Mouse (Mus musculus) heart, postnatal 0 days (tissue): Measurements from ENCODE around the gene Fyttd1.

ENCODE experiments used
- CTCF ChIP-seq: IDR thresholded peaks from 2 replicates; pipeline ENCODE4 v1.5.1; 2016; ENCODE audit warnings: antibody characterized with exemption, control low read depth, low read depth
- EP300 ChIP-seq: IDR thresholded peaks from 2 replicates; pipeline ENCODE4 v1.6.1; 2016; ENCODE audit warnings: antibody characterized with exemption, low read depth

DNA sequence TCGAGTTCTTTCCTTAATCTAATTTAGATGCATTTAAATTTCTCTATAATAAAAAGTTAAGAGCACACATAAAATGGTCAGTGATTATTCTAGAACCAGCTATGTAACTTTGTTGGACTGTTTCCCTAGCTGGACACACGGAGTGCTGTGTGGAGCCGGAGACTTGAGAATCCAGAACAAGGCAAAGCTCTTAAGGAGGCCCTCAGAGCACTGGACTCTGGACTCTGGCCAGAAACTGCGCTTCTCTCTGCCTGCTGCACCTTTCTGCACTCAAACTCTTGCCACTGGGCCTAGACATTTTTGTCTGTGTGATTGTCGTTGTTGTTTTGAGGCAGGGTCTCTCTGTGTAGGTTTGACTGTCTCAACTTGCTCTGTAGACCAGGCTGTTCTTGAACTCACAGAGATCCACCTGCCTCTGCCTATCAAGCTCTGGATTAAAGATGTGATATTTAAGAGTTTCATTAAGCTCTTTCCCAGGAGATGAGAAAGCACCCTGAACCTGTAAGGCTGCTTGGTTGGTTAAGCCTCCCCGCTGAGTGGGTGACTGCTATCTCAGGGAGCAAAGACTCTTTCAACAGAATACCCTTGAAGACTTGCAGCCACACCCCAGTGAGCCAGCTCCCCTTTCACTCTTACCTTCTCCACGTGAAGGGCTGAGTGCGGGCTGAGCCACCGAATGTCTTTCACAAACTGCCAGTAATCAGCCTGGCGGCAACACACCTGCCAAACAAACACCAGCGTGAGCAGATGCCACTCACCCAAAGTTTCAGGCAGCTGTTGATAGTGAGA, 28.1 kb upstream of the Fyttd1 start:
- TF ChIP-seq CTCF (no peak), EP300 (no peak)
